Mouse (Mus musculus): ENCODE data around the gene Gart.
A peak's percentile ranks its signal among the peaks of the same experiment; 100 is the strongest.
"Not testable (repeated sequence)": the region's sequence is repeated elsewhere in the genome, so short reads cannot be mapped to it uniquely, and the experiment has no call there.

The Gart gene

DNA sequence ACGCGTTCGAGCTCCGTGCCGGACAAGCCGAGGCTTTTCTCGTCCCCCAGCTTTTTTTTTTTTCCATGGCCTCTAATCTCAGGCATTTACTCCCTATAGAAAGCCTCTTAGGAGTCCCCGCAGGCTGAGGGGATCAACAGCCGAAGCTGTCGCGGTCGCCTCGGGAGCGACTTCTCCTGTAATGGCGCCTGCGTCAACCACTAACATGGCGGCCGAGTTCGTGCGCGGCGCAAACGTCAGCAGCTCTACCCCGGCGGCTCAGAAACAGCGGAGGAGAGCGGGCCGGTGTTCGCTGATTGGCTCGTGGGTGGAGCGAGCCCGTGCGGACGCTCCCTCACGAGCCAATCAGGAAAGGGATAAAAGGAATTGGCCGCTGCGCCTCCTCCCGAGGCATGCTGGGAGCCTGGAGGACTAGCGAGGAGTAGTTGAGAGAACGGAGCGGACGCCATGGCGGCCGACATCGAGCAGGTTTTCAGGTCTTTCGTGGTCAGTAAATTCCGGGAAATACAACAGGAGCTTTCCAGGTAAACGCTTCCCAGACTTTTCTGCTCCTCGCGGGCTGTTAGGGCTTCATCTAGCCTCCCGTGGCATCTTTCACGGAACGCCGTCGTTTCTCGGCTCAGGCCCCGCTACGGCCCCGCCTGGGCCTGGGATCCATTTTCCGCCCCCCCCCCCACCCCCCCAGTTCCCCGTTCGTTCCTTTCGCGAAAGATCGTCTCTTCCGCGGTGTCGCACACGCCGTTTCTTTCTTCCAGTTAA is 888 bp upstream of the Gart start, which contains the start of gene Son:
TSS of gene Son (plus strand) at position 46 of the 759 bp plus-strand sequence.
- DNase-seq = peak; percentile 98

DNA sequence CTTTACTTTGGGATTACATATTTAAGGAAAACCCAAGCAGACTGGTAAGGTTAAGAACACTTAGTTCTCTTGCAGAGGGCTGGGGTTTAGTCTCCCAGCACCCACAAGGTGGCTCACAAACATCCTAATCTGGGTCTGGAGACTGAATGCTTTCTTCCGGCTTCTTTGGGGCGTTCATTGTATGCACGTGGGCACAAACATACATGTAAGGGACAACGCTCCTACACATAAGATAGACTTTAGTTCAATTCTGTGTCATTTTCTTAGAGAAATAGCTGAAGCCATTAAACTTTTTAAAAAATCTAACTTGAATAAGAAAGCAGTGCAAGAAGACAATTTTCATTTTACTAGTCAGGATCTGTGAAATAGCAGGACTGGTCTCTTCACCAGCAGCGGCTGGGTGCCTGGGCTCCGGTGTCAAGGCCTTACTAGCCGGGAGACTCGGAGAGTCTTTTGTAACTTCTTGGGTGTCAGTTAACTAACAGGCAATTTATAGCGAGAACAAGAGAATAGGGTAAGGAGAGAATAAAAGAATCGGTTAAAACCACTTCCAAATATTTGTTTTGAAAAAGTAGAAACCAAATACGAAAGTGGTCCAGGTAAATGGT is 653 bp downstream of the Gart start:
- DNase-seq = no peak

DNA sequence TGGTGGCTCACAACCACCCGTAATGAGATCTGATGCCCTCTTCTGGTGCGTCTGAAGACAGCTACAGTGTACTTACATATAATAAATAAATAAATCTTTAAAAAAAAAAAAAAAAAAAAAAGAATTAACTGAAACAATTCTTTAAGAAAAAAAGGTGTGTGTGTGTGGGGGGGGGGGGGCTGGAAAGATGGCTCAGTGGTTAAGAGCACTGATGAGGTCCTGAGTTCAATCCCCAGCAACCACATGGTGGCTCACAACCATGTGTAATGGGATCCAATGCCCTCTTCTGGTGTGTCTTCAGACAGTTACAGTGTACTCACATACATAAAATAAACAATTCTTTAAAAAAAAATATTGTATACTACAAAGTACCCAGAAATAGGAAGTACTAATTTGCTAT is 1.3 kb downstream of the Gart start:
- not testable (repeated sequence) for DNase-seq

DNA sequence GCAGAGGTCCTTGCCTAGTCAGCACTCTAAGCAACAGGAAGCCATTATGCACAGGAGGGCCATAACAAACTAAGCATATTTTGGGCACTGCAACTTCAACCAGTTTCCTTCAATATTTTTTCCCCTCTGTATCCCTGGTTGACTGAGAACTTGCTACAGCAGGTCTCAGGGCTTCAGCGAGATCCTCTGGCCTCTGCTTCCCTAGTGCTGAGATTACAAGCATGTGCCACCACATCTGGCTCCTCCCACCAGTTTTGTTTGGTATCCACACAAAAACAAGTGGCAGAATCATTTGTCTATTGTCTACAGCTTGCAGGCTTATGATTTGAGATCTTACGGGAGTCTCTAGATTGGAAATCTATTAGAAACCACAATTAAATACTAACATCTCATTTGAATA is 1.9 kb downstream of the Gart start:
- DNase-seq = no peak

DNA sequence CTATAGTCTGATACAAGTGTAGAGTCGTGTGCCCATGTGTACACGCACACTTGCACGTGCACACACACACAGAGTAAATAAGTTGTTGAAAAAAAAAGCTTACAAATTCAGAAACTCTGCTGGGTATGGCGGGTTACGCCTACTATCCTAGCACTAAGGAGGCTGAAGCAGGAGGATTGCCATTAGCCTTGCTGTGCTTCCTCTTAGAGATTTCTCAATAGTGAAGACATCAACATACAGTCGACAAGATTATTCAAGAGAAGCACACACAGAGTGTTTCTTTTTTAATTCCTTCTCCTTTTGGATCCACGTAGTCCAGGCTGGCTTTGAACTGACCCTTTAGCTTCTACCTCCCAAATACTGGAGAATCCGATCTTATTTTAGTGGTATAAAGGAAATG is 6.6 kb downstream of the Gart start:
- DNase-seq = no peak

DNA sequence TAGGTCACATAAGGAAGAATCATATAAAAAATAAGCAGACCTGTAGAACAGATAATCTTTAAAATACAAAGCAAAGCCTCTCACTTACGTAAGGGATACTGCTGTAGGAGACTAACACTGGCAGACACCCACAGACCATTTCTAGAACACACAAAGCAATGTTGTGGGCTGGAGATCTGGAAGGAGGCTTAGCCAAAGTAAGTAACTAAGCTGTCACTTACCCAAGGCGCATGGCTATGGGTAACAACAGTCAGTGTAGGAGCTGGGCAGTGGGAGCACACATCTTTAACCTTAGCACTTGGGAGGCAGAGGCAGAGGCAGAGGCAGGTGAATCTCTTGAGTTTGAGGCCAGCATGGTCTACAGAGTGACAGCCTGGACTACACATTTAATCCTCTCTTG is 7.1 kb downstream of the Gart start:
- no peak for DNase-seq

DNA sequence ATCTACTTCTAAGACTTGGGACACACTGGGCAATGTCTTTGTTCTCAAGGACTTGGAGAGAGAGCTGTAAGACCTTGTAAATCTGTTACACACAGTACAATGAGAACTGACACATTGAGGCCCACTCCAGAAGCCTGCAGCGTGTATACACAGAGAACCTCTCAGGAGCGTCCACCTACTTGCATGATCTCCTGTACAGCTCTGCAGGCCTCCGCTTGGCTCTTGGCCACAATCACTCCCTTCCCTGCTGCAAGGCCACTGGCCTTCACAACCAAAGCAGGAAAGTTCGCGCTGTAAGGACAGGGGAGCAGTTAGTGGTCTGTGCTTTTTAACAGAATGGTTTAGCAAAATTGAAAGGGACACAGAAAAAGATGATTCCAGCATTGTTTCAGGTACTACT is 7.6 kb downstream of the Gart start:
- no peak for DNase-seq

DNA sequence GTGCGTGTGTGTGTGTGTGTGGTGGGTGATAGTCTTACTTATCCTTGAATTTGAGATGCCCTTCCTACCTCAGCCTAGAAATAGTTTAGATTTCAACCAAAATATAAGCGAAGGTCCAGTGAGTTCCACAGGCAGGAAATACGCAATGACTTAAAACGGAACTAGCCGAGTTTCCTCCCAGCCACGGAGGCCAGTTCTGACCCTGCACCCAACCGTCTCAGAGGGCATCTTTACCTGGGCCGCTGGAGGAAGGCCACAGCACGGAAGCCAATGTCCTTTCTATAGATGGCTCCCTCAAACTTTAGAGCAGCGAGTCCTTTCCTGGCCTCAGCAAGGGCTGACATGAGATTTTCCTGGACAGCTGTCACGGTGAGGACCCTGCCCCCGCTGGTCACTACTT is 13.1 kb downstream of the Gart start:
- DNase-seq = no peak

DNA sequence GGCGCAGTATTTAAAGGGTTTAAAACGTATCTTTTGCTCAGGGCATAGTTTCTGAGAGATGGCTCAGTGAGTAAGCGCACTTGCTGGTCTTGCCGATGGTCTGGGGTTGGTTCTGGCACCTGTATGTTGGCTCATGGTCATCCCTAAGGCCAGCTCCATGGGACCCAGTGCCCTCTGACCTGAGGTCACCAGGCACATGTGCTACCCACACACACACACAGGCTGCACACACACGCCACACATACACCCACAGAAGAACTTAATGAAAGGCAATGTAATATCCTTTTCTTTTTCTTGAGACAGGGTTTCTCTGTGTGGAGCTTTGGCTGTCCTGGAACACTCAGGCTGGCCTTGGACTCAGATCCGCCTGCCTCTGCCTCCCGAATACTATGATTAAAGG is 13.8 kb downstream of the Gart start:
- DNase-seq = no peak

DNA sequence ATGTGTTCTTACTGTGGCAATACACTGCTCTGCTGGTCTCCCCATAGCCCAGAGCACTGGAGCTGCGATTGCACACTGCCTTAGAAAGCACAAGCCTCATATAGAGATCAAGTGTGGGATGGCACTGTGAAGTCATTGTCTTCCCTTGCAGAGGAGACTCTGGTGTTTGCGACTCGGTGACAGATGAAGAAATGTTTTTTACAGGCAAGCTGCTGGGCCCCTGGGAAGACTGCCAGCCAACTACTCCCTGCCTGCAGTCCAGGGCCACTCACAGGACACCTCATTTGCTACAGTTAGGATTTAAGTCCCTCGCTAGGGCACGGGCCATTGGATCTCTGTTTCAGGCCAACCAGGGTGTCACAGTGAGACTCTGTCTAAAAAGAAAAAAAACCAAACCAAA is 14.3 kb downstream of the Gart start:
- DNase-seq = no peak

DNA sequence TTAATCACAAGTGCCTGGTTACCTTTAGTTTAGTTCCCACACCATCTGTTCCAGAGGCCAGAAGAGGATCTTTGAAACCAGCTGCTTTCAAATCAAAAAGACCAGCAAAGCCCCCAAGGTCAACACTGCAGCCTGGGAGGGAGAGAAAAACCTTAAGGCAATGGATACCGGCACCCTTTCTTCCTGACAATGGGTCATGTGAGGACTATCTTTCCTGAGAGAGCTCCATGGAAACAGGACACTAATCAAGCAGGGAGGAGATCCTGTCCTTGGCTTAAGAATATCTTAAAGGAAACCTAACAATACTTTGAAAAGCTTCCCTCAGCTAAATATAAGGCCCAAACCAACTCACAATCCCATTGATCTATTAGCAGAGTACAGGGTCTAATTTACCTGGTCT is 16.2 kb downstream of the Gart start:
- no peak for DNase-seq

DNA sequence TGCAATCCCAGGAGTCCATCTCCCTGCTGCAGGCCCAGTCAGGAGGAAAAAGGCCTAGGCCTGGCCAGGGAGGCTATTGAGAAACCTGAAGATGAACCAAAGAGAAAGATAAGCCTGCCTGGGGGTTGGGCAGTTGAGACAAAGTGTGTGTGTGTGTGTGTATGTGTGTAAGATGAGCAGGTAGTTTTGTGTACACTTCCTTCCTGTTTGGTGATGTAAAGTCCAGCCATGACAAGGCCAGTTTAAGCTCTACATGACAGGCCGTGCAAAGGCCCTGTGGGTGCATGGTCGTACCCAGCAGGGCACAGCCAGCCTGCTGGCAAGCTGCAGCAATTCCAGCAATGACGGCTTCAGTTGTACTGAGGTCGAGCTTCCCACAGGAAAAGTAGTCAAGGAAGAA is 17.0 kb downstream of the Gart start:
- DNase-seq = no peak

DNA sequence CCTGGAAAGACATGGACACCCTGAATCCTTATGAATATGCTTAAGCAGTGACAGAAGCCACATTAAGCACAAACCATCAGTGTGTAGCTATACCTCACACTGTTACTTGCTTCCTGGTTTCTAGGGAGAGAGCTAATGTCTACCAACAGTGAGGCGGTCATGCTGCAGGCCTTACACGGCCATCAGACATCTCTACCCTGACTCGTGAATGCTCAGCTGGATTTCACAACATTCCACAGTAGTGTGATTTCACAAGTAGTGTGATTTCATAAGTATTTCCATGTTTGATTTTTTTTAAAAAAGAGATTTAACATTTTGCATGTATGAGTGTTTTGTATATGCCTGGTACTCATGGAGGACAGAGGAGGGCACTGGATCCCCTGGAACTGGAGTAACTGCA is 18.1 kb downstream of the Gart start:
- DNase-seq = no peak

DNA sequence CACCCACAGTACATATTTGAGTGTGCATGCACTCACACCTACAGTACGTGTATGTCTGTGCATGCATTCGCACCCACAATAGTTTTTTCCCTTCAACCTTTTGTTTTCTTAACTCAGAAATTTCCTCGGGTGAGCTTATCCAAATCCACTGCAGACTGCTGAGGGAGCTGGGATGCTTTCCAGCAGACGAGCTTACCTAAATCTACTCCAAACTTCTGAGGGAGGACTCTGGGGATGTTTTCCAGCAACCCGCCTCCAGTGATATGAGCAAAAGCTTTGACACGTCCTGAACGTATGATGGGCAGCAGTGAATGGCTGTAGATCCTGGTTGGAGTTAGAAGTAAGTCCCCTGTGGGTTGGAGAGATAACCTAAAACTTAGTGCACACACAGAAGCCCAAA is 18.9 kb downstream of the Gart start:
- DNase-seq = no peak

DNA sequence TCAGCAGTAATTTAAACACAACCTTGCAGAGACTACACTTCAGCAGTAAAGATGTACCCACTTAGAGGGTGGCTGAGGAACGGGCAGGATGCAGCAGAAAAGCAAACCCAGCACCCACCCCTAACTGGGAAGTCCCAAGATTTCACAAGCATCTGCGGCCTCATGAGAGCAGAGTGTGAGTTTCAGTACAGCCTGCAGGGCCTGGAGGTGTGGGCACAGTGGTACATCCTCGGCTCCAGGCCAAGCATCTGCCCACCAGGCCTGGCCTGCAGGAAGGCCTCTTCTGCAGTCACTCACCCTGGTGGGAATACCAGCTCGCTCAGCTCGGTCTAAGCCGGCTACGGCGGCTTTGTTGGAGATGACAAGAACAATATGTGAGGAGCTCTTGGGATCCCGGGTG is 23.7 kb downstream of the Gart start:
- no peak for DNase-seq

DNA sequence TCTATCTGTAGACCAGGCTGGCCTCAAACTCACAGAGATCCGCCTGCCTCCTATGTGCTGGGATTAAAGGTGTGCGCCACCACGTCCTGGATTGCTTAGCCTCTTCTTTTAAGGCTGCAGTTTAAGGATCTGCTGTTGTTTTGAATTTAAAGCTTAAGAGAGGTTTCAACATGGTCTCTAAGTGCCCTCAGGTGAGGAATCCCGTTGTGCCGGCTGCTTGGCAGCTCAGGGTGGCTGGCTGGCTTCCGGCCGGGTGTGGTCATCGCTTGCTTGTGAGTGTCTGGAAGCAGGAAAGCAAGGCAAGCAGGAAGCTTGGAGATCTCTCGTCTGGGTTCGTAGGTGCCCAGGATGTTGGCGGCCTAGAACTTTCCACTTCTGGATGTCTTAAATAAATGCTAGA is 25.8 kb downstream of the Gart start:
- DNase-seq = no peak

DNA sequence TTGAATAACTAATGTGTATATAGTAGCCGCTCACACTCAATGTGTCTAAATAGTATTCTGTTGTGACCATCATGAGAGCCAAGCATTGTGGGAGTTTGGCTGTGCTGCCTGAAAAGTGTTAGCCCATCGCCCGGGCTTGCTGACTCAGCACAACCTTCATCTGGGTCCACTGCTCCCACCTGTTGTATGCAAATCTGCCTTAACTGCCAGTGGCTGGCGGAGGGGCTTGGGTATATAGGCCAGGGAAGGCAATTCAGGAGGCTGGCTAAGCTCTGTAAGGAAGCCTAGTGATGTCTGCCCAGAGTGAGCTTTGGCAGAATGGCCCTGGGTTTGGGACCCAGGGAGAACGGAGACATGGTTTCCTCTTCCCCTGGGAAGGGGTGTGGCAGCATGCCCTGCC is 26.6 kb downstream of the Gart start:
- DNase-seq = no peak

DNA sequence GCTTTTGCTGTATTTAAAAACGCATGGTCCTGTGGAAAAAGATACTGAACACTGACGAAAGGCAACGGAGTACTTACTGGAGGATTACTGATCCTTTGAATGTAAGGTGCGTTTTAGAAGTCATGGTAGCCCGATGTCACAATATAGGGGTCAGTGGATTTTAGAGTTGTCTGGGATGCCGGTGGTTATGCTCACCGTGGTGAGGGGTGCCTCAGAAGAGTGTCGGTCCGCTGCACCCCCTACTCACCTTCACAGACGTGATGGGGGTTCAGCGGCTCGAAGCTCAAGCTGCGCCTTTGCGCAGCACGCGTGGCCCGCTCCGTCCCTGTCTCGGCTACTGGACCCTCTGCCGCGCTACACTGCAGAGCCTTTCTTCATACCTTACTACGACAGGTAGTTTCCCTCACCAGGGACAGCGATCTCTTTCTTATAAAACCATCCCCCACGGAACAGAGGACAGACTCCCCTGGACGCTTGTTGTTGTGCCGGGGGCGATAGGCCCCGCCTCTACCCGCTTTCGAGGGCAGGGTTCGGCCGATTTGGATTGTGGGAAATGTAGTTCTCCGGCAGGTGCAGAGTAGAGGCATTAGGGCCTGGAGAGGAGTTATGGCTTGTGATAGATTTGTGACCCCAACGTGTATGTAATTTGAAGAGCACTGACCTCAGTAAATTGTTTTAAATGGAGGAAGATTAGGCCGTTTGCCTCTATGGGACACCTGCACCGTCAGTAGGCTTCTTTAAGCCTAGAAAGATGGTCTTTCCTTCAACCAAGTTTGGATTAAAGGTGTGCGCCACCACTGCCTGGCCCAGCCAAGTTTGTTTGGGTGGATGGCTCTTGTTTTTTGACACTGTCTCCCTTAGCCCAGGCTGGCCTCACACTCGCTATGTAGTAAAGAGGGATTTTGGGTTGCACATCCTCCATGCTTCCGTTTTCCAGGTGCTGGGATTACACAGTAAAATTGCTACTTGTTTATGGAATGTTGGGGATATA is 27.9 kb downstream of the Gart start, which contains the start of gene Dnajc28:
TSS of gene Dnajc28 (minus strand) at position 516 of the 991 bp plus-strand sequence.
- peak; percentile 86 for DNase-seq

DNA sequence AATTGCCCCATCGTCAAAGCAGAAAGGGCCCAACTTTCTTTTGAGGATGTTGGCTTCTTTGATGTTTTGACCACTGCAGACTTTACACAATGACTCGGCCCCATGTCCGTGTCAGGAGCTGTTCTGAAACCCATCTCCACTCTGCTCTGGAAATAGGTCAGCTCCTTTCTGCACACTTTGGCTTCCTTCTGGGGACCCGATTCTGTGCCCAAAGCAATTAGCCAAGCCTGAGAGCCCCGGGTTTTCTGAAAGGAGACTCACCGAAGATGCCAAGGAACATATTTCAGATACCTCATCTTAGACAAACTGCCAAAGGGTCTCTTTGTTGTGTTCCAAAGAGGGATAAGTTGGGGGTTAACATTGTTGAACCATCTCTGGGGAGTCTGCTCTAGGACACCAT is 32.2 kb downstream of the Gart start:
- DNase-seq = no peak

DNA sequence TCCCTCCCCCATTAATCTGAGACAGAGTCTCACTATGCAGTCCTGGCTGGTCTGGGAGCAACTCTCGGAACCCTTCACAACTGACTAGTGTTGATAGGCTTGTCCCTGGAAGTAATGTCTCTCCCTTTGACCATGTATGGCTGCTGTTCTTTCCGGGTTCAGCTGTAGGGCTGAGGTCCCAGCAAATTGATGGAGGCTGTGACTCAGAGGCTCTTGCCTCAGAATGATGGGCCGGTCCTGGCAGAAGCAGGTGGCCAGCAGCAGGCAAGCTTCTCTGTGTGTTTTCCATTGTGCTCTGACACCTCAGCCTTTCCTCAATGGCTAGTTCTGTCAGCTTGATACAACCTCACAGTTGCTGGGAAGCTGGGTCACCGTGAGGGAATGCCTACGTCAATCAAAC is 34.2 kb downstream of the Gart start:
- DNase-seq = no peak

DNA sequence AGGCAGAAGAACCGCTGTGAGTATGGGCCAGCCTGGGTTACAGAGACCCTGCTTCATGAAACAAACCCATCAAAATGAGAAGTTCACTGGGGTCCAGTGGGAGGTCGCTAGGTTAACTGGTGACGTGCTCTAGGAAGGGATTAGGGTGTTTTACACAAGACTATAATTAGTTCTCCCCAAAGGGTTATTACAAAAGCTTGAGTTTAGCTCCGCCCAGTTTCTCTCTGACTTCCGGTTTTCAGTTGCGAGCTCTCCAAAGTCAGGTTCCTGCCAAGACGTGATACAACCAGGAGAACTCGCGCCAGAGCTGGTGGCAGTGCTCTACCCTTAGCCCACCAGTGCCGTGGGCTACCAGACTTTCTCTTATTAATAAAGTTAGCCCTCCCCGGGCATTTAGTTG is 35.5 kb downstream of the Gart start:
- no peak for DNase-seq

DNA sequence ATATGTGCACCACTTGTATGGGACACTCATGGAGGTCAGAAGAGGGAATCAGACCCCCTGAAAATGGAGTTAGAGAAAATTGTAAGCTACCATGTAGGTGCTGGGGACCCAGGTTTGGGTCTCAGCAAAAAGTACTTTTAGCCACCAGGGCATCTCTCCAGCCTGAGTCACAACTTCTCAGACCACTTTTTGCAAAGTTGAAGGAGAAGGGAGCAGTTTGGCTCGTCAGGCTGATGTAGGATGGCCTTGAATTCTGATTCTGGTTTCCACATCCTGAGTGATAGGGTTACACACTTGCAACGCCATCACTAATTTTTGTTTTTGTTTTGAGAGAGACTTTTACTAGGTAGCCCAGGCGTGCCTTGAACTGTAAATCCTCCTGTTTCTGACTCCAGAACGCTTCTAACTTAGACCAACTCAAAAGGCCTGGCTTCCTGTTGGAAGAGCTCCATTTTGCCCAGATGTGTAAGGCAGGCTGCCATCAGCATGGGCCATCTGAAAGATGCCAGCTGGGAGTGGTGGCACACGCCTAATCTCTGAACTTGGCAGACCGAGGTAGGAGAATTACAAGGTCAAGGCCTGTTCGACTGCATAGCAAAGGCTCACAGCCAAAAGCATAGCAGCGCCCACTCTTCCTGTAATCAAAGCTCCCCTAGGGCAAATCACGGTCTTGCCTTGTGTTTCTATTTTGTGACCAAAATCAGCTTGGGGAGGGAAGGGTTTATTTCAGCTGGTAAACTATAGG is 37.1 kb downstream of the Gart start:
- no peak for DNase-seq

DNA sequence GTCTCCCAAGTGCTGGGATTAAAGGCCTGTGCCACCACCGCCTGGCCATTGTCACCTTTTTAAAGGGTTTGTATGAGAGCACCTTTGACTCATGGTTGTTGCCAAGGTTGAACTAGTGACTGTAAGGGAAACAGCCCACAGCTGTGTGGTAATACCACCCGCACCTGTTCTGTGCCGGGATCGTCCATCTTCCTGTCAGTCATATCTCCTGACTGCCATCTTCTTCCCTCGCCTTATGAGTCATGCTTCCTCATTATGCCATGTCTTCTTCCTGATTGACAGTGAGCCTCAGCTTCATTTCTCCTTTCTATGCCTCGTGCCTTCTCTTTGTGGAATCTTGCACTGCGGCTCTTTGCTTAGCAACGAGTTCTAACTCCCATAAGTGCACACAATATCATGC is 39.8 kb downstream of the Gart start:
- DNase-seq = no peak

Data from cerebellum, adult 11-12 months (tissue).